Mouse (Mus musculus) kidney, postnatal 14 days (tissue): Measurements from ENCODE around the gene Smoc2.

ENCODE experiments used
- DNase-seq: peaks from one replicate; pipeline ENCODE4 v3.0.0; 2022; ENCODE audit warnings: mixed read lengths

Gene Smoc2

DNA sequence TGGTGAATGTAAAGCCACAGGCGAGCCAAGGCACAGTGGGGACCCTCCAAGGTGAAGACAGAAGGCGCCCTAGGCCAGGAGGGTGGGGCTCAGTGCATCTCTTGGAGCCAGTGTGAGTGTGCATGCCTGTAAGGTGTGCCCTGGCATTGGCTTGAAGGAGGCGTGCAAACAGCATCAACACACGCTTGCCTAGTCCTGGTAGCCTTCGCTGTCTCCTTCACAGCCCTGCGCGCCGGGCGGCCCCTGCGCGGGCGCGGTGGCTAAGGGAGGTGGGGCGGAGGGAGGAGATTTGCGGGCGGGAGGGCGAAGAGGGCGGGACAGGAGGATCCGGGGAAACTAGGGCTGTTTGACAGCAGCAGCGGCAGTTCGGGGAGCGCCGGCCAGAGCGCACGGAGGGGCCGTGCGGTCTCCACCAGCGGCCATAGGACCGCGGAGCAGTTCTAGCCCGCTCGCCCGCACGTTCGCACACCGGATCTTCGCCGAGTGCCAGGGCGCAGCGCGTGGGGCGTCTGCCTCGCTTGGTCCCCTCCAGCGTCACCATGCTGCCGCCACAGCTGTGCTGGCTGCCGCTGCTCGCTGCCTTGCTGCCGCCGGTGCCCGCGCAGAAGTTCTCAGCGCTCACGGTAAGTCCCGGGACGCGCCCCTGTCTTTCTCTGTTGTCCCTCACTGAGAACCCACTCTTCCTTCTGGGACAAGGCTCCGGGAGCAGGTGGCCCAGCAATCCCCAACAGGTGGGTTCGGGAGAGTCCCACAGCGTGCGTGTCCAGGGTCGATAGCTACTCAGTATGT lies at the start of gene Smoc2:
Smoc2 (plus strand) TSS at position 330 of the 789 bp plus-strand sequence.
- DNase-seq = peak; percentile 40

DNA sequence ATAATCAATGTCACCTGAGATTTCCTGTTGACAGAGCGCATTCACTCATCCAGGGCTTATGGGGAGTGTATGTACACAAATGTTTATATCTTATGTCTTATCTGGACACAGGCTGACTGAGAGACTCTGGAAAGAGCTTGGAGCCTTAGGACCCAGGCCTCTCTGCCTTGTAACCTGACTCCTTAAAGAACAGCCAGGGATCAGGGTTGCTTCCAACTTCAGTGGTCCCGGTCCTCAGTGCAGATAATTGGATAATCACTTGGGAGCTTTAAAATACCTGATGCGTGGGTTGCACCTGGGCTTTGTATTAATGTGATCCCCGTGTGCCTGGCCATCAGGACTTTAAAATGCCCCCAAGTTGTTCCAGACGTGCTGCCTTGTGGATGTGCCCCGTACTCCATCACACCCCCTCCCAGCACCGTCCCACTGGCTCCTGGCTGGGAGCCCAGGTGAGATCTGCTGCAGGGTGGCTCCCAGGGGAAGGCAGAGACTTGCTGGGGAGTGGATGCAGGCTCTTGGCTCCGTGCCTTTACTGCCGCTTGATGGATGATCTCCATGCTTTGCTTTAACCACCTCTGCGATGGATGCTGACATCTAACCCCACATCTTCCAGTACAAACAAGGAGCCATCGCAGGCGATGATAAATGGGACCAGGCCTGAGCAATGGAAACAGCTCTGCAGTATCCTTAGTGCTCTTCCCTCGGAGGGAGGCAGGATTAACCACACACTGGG lies 48.4 kb upstream of the Smoc2 start:
- peak; percentile 23 for DNase-seq

DNA sequence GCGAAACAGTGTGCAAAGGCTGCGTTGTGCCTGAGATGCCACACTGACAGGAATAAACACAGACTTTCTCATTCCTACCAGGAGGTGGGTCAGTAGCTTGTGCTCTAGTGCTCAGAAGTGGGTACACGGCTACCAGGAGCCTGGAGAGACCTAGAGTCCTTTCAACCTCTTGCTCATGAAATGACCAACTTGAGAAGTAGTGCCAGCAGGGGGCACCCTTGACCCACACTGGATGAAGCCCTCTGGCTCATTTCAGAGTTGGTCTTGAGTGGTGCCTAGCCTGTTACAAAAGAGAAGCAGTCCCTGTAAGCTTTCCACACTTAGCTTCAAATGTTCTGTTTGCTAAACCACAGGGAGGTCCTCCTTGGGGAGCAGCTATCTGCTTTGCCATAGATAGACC lies 46.7 kb upstream of the Smoc2 start:
- DNase-seq = peak; percentile 82

DNA sequence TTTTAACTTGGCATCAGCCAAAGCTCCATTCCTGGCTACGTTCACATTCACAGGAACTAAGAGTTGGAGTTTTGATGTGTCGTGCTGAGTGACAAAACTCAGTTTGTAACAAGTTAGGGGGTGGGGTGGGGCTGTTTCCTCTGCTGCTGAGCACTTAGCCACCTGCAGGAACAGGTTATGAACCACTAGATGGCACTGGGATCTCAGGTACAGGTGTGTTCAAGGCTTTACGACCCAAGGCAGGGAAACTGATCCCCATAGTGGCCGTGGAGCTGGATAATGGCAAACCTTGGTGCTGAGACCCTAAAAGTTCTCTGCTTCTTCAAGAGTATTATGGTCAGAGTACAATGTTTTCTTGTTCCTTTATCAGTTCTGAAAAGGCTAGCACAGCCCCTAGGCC lies 45.6 kb upstream of the Smoc2 start:
- no peak for DNase-seq

DNA sequence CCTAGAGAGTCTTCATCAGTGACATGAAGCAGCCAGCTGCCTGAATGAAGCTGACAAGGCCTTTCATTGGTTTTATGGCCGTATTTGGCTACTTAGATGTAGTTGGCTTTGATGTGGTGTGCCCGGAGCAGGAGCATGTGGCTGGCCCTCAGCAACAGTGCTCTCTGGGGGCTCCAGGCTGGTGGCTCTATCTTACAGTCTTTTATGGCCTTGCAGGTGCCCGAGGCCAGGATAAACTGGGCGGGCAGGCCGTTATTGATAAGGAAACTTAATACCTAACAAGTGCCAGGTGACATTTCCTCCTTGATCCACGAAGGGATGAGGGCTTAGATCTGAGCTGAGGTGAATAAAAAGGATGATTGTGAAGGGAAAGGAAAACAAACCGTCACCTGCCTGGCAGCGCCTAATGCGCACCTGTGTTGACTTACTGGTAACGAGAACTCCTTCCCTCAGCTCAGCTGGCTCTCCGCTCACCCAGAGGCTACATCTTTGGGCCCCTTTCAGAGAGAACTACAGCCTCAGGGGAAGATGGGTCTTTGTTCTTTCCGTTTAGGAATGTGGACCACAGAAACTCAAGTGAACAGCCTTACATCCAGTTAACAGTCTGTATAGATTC lies 44.4 kb upstream of the Smoc2 start:
- DNase-seq = no peak

DNA sequence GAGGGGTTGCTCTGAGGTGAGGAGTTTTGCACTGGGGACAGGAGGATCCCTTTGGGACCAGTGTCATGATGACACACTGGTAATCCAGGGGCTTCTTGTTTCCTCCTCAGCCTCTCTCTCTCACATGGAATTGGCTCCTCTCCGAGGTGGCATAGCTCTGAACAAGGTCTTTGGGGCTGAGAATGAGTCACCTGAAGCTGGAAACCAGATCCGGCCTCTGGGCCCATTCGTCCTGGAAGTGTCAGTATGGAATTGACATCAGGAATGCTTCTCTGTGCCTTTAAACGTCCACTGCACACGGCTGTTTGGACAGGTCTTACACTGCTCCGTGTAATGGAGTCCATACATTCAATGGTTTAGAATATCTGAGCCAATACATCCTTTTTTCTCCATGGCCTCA lies 42.2 kb upstream of the Smoc2 start:
- no peak for DNase-seq

DNA sequence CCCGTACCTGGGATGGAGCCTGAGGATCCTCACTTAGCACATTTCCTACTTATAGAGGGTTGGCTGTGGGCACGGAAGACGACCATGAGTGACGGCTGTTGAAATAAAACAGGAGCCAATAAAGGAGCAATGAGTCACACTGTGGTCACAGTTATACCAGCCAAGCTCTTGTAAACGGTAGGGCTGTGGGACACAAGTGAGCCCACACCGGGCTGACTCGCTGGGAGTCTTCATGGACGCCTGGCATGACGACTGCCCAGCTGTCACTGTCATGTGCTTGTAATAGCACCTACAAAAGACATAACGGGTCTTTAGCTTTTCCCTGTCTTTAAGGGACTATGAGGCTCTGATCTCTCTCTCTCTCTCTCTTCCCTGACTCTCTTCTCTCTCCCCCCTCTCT lies 39.3 kb upstream of the Smoc2 start:
- no peak for DNase-seq

DNA sequence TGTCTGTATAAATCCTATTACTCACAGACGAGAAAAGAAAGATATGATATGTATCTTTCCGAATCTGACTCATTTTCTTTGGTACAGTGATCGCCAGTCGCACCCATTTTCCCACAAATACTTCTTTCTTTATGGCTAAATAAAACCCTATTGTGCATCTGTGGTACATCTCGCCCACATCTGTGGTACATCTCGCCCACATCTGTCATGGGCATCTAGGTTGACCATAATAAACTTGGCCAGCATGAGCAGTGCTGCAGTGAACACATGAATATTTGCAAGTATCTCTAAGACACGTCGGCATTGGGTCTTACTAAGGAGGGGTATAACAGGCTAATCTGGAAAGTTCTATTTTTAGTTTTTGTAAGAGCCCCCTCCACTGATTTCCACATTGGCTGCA lies 36.7 kb upstream of the Smoc2 start:
- no peak for DNase-seq

DNA sequence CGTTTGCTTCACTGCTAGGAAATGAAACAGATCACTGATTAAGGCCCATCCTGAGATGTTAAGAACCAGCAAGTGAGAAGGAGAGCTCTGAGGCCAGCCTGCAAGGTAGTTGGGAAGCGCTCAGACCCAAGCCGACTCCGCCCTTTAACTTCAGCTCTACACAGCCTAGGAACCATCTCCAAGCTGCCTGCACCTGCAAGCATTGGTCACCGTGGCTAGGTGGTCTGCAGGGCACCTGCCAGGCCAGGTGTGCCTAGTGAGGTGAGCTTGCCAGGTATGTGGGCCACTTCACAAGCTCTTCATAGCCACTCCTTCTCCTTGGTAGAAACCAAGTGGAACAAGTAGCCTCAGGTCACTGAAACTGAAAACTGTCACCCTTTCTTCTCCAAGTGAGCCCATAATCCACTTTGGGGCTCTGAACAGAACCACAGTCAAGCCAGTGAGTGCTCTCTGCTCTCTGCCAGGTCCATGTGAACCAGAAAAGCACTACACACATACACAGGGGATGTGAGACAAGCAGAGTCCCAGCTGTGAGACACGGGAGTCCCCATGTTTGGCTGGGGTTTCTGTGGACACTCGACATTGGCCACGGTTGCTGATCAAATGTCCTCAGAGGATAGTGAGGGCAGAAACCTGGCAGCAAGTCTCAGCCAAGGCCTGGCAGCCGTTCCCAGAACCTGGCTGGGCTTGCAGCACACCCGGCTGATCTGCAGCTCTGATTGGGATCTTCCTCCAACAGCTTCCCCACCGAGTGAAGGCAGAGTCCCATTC lies 34.9 kb upstream of the Smoc2 start:
- DNase-seq = no peak

DNA sequence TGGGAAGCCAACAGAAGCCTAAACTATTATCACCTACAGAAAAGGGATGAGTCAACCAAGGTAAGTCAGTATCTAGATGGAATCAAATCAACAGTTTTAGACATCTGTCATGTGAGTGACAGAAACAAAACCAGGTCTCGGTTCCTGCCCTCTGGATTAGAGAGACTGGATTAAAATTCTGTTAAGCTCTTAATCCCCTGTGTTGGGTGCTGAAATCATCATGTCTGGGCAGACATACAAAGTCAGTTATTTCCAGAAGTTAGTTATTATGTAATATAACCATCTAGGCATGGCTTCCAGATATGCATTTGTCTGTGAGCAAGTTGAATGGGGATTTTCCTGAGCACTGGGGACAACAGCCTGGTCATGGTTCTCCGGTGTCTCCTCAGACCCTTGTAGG lies 33.0 kb upstream of the Smoc2 start:
- no peak for DNase-seq

DNA sequence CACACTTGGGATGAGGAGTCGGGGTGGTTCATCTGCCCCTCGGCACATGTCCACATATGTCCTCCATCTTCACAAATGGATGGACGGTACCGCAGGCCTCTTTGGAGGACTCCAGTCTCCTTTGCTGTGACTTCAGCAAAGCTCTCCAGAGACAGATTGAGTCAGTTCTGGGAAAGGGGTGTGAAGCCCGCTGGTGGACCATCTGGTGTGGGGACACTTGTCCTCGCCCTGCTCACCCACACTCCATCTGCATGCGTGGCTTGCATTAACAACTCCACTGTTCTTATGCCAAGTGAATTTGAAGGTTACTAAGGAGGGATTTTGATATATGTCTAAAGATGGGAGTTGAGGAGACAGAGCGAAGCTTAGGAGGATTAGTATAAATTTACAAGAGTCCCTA lies 31.4 kb upstream of the Smoc2 start:
- DNase-seq = no peak

DNA sequence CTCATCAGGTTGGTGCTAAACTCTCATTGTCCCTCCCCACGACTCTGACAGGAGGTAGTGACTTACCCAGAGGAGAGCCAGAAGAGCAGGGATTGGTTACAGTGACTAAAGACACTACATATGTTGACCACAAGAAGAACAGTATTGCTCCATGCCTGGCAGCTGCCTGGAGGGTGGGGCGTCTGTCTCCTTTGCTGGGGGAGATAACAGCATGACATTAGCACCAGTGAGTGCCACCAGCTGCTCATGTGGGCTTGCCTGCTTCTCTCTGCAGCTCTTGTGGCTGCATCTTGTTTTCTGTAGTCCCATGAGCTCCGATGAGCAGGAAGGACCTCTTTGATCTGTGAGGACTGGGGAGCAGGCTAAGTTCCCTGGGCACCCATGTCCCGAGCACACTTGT lies 29.7 kb upstream of the Smoc2 start:
- no peak for DNase-seq

DNA sequence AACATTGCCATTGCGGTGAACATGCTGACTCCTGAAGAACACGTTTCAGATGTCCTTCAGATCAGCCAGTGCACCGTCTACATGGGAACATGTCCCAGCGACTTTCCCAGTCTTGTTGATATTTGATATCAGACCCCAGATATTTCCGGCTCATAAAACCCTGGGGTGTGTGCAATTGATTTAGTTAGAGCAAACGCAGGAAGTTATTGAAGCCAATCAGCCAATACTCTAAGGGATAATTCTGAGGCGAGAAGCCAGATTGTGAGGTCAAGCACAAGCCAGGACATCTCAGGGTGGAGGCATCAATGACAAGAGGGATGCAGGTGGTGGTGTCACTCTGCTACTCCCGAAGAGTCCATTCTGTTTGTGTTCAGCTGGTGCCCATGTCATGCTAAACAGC lies 28.9 kb upstream of the Smoc2 start:
- no peak for DNase-seq

DNA sequence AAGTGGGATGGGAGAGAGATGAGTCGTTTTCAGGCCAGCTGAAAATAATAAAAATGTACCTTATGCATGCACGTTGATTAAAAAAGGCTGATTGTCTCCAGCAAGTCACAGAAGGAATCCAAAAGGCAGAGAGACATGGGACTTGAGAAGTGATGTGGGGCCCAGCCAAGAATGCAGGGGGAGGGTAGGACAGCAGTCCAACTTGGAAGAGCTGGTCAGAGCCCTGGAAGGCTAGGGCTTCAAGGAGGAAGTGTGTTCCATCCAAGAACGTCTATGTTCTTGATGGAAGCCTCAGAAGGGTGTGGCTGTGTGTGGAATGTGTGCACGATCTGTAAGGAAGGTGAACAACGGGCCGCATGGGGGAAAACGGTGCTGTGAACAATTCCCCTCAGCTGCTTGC lies 26.9 kb upstream of the Smoc2 start:
- no peak for DNase-seq

DNA sequence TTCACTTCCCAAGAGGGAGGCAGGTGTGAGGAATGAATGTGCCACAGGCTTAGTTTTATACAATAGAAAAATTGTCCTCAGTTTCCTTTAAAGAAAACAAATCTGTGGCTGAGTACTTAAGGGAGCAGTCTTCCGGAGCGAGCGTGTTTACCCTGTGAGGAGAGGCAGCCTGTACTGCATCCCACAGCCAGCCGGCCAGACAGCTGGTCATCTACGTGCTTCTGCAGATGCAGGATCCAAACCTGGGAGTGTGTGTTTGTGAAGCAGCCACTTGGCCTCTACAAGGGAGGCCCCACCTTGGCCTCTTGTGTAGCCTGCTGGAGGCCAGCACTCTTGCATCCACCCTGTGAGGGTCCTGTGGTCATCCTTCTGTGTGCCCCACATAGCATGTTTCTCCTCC lies 24.7 kb upstream of the Smoc2 start:
- DNase-seq = peak; percentile 16

DNA sequence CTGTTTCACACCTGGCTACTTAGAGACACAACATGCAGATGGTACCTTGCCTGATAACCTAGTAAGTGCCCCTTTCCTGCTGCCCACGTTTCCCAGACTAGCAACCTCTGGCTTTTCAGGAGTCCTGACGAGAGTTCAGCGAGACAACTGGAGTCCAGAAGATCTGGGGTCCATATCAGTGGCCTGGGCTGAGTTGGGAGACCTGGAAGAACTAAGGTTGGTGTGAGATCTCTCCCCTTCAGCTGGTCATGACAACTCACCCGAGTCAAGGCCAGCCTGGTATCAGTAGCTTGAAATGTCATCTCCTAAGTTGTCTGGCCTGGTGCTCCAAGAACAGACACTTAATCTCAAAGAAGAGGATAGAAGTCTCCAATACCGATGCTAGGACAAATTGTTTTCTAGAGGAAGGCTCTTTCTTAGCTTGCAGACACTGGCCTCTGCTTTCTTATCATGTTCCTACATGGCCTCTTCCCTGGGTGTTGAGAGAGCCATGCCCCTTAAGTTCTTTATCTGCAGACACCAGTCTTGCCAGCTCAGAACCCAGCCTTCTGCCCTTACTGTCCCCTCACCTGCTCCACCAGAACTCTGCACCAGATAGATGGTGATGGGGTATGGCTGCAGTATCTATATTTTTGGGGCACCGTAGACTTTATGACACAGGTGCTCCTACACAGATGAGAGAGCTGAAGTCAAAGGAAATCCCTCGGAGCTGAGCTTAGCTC lies 21.3 kb upstream of the Smoc2 start:
- DNase-seq = no peak

DNA sequence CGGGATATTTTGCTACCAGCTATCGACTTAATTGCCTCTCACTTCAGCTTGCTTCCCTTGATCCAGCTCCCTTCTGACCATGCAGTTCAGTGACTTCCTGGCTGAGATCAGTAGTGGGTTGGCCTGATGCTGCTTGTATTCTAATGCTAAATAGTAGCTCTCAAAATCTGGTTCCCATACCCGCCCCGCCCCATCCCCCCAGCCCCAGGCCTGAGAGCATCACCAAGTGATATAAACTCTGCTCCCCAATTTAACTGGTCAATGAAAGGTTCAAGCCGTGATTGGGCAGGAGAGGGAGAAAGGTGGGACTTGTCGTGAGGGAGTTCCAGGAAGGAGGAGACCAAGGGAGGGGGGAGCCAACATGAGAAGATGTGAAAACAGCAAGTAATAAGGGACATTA lies 20.4 kb upstream of the Smoc2 start:
- no peak for DNase-seq

DNA sequence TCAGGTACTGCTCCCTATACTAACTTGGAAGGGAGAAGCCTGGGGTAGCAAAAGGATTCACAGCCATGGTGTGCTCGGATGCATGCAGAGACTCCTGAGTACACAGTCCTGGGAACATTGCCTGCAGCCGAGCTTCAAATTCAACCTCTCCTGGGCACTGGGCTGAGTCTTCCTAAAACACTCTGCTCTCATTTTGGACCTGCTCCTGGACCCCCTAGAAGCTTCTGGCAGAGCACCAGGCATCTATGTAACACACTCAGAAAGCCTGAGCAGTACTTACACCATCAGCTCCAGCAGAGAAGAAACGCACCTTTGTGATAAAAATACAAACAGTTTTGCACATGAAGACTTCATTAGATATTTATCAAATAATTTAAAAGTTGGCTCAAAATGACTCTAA lies 18.3 kb upstream of the Smoc2 start:
- DNase-seq = no peak

DNA sequence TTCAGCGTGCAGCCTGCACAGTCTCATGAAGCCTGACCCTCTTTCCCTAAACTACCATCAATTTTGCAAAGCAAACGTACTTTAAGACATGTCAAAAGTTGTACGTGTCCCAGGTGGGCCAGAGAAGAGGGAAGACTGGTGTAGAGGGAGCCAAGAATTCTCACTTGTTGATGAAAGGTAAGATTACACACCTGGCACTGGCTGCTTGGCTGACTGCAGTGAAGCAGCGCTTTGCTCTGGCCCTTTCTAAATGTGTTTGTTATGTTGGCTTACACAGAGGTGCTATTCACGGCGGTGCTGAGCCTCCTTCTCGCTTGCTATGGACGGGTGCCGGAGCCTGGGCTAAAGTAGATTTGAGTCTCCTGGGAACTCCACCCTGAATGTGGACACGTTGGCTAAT lies 17.1 kb upstream of the Smoc2 start:
- no peak for DNase-seq

DNA sequence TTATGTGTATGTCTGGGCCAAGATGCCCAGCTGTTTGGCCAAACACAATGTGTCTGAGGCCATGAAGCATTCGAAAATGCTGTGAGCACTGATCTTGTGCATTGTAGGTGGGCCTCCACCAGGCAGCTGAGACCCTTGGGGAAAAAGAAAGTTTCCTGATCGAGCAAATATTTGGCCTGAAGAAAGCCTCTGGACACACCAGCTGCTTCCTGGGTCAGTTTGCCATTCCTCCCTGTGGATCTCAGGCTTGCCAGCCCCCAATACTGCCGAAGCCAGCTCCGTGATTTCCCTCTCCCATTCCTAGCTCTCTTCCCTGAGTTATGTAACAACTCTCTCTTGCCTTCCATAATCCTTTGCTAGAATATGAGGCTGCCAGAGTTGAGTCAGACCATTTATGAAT lies 11.3 kb upstream of the Smoc2 start:
- no peak for DNase-seq

DNA sequence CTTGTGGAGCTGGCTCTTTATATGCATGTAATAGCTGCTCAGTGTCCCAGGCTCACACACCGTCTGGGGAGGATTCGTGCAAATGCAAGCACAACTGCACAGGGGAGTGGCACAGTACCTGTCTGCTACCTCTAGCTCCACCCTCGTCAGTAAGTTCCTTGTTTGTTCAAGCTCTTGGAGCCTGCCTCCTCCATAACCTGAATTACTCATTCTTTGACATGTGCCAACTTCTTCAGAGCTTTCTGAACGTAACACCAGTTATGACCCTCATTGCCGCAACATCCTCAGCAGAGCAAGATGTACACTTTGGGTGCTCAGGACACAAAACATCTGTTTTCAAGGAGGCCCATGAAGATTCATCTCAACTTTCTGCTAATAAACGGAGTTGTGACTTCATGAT lies 5.9 kb upstream of the Smoc2 start:
- DNase-seq = no peak

DNA sequence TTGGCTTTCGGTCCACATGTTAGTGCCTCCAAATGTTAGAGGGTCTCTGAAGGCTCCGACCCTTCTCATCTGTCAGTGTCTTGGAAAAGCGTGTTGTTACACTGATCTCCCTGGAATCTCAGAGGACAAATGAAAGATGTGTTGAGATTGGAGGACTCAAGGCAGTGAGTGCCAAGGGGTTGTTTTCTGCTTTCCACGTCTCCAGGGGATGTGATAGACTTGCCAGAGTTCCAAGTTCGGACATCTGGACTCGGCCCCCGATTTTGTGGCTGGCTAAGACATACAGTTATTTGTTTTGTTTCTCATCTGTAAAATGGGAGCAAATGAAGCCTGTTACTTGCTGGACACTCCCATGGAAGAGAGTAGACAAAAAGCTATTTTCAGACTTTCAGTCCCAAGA lies 2.0 kb upstream of the Smoc2 start:
- DNase-seq = no peak

DNA sequence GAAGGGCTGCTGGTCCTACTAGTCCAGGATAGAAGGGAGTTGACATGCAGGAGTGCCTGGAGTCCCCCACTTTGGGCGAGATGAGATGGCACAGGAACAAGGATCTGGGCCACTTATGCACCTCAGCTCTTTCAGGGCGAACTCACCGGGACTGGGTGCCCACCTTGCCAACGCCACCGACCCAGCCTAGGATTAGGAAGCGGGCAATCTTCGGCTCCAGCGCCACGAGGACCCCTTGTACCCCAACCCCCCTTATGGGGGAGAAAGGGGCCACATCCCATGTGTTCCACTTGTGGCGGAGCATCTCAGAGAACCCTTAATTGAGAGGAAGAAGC lies 627 bp downstream of the Smoc2 start:
- DNase-seq = no peak
